Mouse (Mus musculus) c-Kit-positive CD71-negative TER-119-negative erythroid progenitor cells, embryonic 14.5 days (primary cell): ENCODE measurements around the gene Lysmd1.

ENCODE experiments used
- DNase-seq: peaks from one replicate; pipeline ENCODE4 v3.0.0-alpha.2; 2013; ENCODE audit warnings: low read depth

Gene Lysmd1

DNA sequence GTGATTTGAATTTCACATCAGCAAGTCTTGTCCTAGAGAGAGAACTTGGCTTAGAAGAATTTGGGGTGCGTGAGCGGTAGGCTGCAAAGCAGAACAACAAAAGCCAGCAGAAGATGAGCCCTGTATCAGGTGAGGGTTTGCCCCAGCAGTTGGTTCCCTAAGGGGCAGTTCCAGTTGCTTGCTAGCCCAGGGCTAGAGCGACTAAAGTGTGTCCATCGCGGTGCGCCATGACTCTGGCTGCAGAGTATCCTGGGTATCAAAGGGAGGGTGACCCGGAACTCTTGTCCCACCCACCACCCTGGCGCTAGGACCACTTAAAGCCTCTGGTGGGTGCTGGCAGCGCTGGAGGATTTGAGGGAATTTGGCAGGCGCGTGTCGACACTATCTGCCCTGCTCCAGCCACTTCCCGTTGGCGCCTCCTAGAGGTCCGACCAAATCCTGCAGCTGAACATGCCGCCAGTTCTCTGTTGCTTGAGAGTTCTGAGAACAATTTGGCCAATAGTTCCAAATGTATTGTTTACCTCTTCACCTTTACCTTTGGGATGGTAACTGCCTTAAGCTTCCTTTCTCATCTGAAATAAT is 40.2 kb downstream of the Lysmd1 start:
- DNase-seq, result peak; percentile 83

DNA sequence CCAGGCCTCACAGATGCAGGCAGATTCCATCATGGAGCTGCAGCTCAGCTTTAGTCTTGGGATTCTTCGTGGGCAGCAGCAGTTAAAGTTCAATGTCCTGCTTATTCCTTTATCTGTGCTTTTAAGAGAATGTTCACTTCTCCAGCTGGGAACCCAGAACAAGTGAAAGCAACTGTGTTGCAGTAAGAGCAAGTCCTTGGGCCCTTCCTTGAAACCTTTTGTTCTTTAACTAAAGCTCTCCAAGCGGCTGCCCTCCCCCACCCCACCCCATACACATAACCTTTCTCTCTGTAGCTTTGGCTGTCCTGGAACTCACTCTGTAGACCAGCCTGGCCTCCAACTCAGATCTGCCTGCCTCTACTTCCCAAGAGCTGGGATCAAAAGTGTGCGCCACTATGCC is 42.6 kb downstream of the Lysmd1 start:
- DNase-seq, result no peak

DNA sequence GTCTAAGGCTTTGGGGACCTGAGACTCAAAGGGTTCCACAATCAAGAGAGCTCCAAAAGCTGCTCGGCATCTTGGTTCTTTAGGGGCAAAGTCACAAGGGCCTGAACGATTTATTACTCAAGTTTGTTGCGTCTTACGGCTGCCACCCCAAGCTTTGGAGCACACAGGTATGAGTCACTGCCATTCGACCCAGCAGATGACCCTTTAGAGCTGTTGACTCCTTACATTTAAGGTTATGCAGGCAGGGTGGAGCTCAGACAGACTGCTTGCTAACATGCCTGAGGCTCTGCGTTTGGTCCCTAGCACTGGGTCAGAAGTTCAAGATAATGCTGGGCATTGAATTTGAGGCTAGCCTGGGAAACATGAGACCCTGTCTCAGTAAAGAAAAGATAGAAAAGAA is 43.7 kb downstream of the Lysmd1 start:
- DNase-seq, result no peak

DNA sequence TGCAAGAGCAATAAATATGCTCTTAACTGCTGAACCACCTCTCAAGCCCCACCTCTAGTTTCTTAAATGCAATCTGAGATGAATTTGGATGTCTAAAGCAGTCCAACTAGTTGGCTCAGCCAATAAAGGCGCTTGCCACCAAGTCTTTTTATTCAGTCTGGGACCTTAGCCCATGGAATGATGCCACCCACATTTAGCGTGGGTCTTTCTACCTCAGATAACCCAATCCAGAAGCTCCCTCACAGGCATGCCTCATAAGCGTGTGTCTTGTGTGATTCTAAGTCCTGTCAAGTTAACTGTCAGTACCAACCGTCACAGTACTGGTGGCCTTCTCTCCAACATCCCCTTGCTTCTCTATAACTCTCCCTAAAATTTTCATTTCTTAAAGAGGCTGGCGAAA is 45.1 kb downstream of the Lysmd1 start:
- no peak for DNase-seq

DNA sequence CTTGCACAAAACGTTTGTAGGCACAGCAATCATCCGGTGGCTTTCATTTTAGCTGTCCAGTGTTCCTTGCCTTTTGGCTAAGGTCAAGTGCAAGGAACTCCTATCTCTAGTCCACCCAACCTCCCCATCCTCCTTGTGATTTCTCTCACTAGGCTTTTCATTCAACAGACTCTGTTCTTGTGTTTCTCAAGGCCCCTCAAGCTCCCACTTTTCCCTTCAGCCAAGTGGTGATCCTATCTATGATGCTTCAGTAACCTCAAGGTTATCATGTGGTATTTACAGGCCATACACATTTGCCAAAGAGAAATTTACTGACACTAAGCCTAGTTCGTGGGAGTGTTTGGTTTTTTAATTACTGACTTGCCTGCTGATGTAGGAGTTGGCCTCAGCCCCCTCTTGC is 46.0 kb downstream of the Lysmd1 start:
- DNase-seq, result no peak

DNA sequence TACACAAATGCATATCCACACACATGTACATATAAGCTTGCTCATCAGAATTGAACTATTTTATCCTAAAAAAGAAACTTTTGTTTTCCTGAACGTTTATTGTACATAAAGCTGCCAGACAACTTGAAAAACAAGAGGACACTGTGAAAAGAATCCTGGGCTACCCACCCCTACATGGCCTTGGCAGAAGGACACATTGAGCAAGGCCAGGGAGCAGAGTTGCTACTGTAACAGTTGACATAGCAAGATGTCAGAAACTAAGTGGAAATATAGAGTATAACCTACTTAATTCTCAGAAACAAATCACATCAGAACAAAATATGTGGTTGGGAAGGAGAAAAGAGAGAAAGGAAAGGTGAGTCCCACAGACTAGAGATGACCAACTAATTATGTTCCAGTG is 48.0 kb downstream of the Lysmd1 start:
- DNase-seq, result no peak

DNA sequence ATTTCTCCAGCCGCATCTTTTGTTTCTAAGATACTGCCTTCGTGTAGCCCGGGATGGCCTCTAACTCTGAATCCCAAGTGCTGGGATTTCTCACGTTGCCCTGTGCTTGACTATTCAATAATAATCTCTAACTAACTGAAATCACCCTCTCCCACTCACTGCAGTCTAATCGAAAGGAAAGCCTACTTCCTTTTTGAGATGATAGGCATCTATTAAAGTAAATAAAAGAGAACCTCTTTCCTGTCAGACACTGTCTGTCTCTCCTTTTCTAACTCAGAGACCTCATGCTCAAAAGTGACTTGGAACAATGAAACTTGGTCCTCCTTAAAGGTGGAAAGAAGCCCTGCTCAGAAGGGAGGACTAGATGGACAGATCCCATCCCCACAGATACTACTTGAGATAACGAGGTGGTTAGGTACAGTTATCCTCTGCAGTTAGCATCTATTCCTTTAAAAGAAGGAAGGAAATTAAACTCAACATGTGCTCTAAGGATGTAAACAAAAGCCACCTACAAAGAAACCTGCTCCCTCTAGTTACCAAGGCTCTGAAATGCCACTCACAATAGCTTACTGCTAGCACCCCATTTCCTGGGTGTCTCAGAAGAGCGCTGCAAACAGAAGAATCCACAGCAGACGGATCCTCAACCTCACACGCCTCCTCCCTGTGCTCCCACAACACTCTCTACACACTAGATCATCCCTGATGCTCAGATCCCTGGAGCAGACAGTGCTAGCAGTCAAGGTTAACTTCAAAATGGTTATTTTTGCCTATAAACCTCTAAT is 51.1 kb downstream of the Lysmd1 start:
- DNase-seq, result no peak

DNA sequence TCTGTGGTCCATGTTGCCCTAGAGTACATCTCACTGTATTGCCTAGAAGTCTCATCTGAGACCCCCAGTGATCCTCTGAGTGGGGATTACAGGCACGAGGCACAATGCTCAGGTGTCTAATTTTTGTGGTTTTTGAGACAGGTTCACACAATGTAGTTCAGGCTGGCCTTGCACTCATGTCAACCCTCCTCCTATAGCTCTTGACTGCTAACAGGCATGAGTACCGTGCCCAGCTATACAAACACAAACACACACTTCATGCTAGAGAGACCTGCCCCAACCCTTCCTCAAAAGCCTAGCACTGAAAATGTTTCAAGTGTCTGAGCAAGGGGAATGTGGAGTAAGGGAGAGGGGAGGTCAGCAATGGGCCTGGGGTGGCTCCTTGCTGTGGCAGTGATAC is 52.2 kb downstream of the Lysmd1 start:
- DNase-seq, result no peak

DNA sequence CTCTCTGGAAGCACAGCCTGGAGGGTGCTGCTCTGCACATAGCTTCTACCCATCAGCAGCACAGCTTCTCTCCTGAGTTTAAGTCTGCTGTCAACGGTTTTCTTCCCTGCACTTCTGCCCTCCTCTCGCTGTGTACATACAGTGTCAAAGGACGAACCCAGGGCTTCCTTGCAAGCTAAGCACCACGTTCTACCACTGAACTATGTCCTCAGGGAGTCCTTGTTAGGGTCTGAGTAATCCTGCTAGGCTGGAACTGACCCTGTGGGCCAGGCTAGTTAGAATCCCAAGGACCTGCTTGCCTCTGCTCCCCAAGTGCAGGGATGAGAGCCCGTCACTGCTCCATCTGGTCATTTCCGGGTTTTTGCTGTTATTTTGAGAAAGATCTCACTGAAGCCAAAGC is 53.0 kb downstream of the Lysmd1 start:
- DNase-seq, result no peak
